Mouse (Mus musculus) embryonic facial prominence, embryonic 13.5 days (tissue): ENCODE measurements at regions not wholly inside any gene's neighbourhood (a gene's known extent, or its start where the extent isn't known, plus 50 kb on each side); places are given as distances from the start of the nearest gene placed in this dataset.

Experiments used
- ATAC-seq: fragments of 200-750 bp; cut with Nextera tagmentation; 2 replicates; pipeline ENCODE4 v1.8.0; 2017; ENCODE audit warnings: low read depth; ENCODE audit not compliant: insufficient number of reproducible peaks, insufficient read depth, low FRiP score, low TSS enrichment
- H3K27ac ChIP-seq: fragments of 300-500 bp; sonication (generic); 2 replicates; pipeline ENCODE4 v1.5.1; 2015; ENCODE audit warnings: moderate library complexity, mild to moderate bottlenecking, inconsistent platforms
- H3K27me3 ChIP-seq: fragments of 300-500 bp; sonication (generic); 2 replicates; pipeline ENCODE4 v1.6.1; 2015; ENCODE audit warnings: mild to moderate bottlenecking, inconsistent platforms
- H3K36me3 ChIP-seq: fragments of 300-500 bp; sonication (generic); 2 replicates; pipeline ENCODE4 v1.6.1; 2015; ENCODE audit warnings: mild to moderate bottlenecking, inconsistent platforms
- H3K4me1 ChIP-seq: fragments of 300-500 bp; sonication (generic); 2 replicates; pipeline ENCODE4 v1.6.1; 2015; ENCODE audit warnings: inconsistent platforms
- H3K4me2 ChIP-seq: fragments of 300-500 bp; sonication (generic); 2 replicates; pipeline ENCODE4 v1.6.1; 2015; ENCODE audit warnings: moderate library complexity, mild to moderate bottlenecking, inconsistent platforms
- H3K4me3 ChIP-seq: fragments of 300-500 bp; sonication (generic); 2 replicates; pipeline ENCODE4 v1.5.1; 2015; ENCODE audit warnings: mild to moderate bottlenecking, inconsistent platforms
- H3K9ac ChIP-seq: fragments of 300-500 bp; sonication (generic); 2 replicates; pipeline ENCODE4 v1.6.1; 2015; ENCODE audit warnings: mild to moderate bottlenecking, inconsistent platforms
- H3K9me3 ChIP-seq: fragments of 300-500 bp; sonication (generic); 2 replicates; pipeline ENCODE4 v1.6.1; 2016; ENCODE audit warnings: inconsistent platforms
- WGBS: fragments of 180-500 bp; shearing (Covaris S2); methylation state at CpG from one replicate; pipeline ENCODE4 v1.1.7; 2015; ENCODE audit warnings: mixed read lengths; 5-methylcytosine and 5-hydroxymethylcytosine counted together

GRCm38 (mm10) chr13:79453227-79453626, 1253.7 kb upstream of the Nr2f1 start:
- 69% methylated on average over 1 of the region's 1 CpGs for WGBS
- Histone ChIP-seq H3K9me3 (no peaks in the 10 kb centered on the region), H3K27ac (no peak overlapping the region), H3K36me3 (no peaks in the 10 kb centered on the region), H3K9ac (no peak overlapping the region), H3K4me2 (no peak overlapping the region), H3K4me3 (no peak overlapping the region), H3K27me3 (no peaks in the 10 kb centered on the region), H3K4me1 (no peaks in the 10 kb centered on the region)
- ATAC-seq, result no peak

DNA sequence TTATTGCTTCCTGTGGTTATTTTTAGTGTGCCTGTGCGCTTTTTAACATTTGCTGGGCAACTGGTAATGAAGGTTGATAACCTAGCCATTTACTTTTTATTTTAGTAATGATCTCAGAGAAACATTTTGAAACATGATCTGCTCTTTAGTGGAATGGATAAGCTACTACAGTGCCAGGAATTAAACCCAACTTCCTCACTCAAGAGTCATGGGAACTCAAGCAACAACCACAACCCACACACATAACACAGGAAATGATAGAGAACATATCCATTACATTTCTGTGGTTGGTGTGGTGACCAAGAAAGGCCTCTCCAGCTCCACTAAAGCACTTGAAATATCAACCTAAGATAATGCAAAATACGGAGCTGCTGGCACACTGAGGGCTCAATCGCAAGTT, 1243.6 kb upstream of the Nr2f1 start:
- no peaks in the 10 kb centered on the region for H3K9me3 ChIP-seq
- no peak overlapping the region for H3K4me3 ChIP-seq
- WGBS, result 46% methylated on average over 3 of the region's 3 CpGs
- ATAC-seq, result peak; percentile 52
- no peaks in the 10 kb centered on the region for H3K36me3 ChIP-seq
- H3K27ac ChIP-seq, result no peak overlapping the region
- H3K4me1 ChIP-seq, result peaks cover 4% of the 10 kb centered on the region; the same call in 1 of the 2 replicates
- H3K9ac ChIP-seq, result no peak overlapping the region
- H3K4me2 ChIP-seq, result no peak overlapping the region
- H3K27me3 ChIP-seq, result peaks cover 9% of the 10 kb centered on the region; the same call in 1 of the 2 replicates

DNA sequence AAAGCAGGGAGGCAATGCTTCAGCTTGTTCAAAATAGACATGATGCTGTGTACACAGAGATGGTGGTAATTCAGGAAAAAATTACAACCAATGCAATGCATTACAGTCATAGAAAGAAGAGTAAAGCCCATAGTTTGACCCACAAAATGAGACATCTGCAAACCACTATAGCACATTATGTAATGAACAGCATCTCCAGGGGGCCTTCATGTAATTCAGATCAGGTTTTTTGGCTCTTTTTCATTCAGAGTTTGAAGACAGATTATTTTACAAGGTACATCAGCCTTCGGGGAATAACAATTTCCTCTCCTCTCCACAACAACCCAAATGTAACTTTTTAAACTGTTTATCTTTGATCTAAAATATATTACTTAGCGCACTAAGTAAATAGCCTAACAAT, 1243.1 kb upstream of the Nr2f1 start:
- H3K4me1 ChIP-seq, result peaks cover 4% of the 10 kb centered on the region; the same call in 1 of the 2 replicates
- 23% methylated on average over 2 of the region's 2 CpGs for WGBS
- H3K9ac ChIP-seq, result no peak overlapping the region
- no peak overlapping the region for H3K4me3 ChIP-seq
- peak; percentile 59; the same call in 1 of the 2 replicates for ATAC-seq
- no peak overlapping the region for H3K4me2 ChIP-seq
- no peaks in the 10 kb centered on the region for H3K9me3 ChIP-seq
- peaks cover 9% of the 10 kb centered on the region; the same call in 1 of the 2 replicates for H3K27me3 ChIP-seq
- no peak overlapping the region for H3K27ac ChIP-seq
- no peaks in the 10 kb centered on the region for H3K36me3 ChIP-seq

DNA sequence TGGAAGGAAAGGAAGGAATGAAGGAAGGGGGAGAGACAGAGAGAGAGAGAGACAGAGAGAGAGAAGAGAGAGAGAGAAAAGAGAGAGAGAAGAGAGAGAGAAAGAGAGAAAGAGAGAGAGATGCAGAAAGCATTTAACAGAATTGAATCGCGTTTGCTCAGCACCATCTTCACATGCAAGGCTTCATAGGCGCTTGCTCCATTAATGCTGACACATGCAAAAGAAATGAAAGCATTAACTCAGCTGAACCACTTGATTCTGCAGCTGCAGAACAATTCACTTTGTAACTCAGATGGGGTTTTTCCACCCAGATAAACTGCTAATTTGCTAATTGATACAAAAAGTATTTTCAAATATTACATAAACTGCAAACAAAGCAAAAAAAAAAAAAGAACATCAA, 1231.9 kb upstream of the Nr2f1 start:
- Histone ChIP-seq H3K27me3 (no peaks in the 10 kb centered on the region; the same call in 1 of the 2 replicates), H3K9ac (no peak overlapping the region), H3K27ac (no peak overlapping the region), H3K4me3 (no peak overlapping the region), H3K36me3 (no peaks in the 10 kb centered on the region), H3K4me1 (0 out of 2 replicates have a peak, but pooled peaks cover 4% of the 10 kb centered on the region), H3K4me2 (no peak overlapping the region), H3K9me3 (no peaks in the 10 kb centered on the region)
- 59% methylated on average over 3 of the region's 3 CpGs for WGBS
- no peak for ATAC-seq

GRCm38 (mm10) chr13:79430987-79431386, 1231.4 kb upstream of the Nr2f1 start:
- 54% methylated on average over 2 of the region's 2 CpGs for WGBS
- no peaks in the 10 kb centered on the region for H3K36me3 ChIP-seq
- H3K27me3 ChIP-seq, result no peaks in the 10 kb centered on the region; the same call in 1 of the 2 replicates
- no peak overlapping the region for H3K4me2 ChIP-seq
- no peaks in the 10 kb centered on the region for H3K9me3 ChIP-seq
- ATAC-seq, result no peak
- H3K4me1 ChIP-seq, result 0 out of 2 replicates have a peak, but pooled peaks cover 4% of the 10 kb centered on the region
- H3K27ac ChIP-seq, result no peak overlapping the region
- no peak overlapping the region for H3K9ac ChIP-seq
- H3K4me3 ChIP-seq, result no peak overlapping the region

DNA sequence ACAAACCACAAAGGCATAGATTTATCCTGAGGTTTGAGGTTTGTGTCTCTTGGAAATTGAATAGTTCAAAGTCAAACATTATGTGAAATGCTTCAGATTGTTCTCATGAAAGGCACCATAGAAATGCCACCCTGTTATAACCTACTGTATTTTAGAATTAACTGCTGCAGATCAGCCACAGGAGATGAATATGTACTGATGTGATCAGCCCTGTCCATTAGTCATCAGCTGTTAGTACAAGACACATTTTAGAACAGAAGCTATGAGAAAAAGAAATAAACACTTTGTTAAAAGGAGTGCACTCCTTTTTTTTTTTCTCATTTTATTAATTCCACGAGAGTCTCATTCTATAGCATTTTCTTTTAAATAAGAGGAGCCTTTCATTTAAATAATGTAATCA, 1231.0 kb upstream of the Nr2f1 start:
- Histone ChIP-seq H3K36me3 (no peaks in the 10 kb centered on the region), H3K4me2 (no peak overlapping the region), H3K4me3 (no peak overlapping the region), H3K9me3 (no peaks in the 10 kb centered on the region), H3K27ac (no peak overlapping the region), H3K4me1 (0 out of 2 replicates have a peak, but pooled peaks cover 4% of the 10 kb centered on the region), H3K9ac (no peak overlapping the region), H3K27me3 (no peaks in the 10 kb centered on the region; the same call in 1 of the 2 replicates)
- 66% methylated on average over 1 of the region's 1 CpGs for WGBS
- no peak for ATAC-seq

- Histone ChIP-seq H3K4me1 (no peaks in the 10 kb centered on the region), H3K4me2 (no peak overlapping the region), H3K4me3 (no peak overlapping the region), H3K9ac (no peak overlapping the region), H3K9me3 (no peaks in the 10 kb centered on the region), H3K27me3 (no peaks in the 10 kb centered on the region), H3K36me3 (no peaks in the 10 kb centered on the region), H3K27ac (no peak overlapping the region)
- ATAC-seq, result no peak
- WGBS, result 22% methylated on average over 2 of the region's 2 CpGs
These were observed 1218.3 kb upstream of the Nr2f1 start for GRCm38 (mm10) chr13:79417841-79418240.

DNA sequence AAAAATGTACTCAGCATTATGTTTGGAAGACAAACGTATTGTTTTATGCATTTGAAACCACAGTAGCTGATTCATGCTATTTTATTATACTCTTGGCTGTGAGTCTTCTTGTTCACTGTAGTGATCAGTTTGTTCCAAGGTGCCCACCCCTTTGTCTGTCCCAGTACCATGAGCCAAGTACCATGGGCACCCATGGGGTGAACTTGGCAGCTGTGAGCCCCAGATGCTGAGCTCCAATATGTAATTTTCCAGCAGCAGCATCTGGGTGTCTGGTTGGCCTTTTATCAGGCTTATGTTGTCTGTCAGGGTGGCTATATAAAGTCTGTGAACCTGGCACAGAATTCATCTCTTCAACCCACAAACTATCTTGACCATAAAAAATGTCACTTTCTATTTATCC, 1200.5 kb upstream of the Nr2f1 start:
- Histone ChIP-seq H3K9ac (no peak overlapping the region), H3K4me2 (no peak overlapping the region), H3K27ac (no peak overlapping the region), H3K36me3 (no peaks in the 10 kb centered on the region), H3K4me3 (no peak overlapping the region), H3K9me3 (no peaks in the 10 kb centered on the region), H3K27me3 (no peaks in the 10 kb centered on the region), H3K4me1 (no peaks in the 10 kb centered on the region)
- ATAC-seq, result no peak
- WGBS, result 74% methylated on average over 1 of the region's 1 CpGs

DNA sequence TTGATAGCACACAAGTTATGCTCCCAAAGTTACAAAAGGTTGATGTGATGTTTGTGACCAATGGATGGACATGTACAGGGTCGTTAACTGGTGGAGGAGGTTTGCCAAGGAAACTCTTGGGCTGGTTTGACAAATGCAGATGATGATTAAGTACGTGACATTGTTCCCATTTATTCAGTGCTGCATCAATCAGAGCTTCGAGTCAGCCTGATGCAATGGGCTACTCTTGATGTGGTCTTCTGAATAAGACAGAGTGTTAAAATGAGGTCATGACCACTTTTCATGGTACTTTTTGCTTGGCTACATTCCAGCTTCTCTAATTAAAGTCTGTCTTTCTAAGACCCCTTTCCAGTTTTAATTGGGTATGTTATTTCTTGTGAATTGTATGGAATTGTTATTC, 1194.4 kb upstream of the Nr2f1 start:
- Histone ChIP-seq H3K4me1 (no peaks in the 10 kb centered on the region), H3K4me2 (no peak overlapping the region), H3K9ac (no peak overlapping the region), H3K27me3 (no peaks in the 10 kb centered on the region), H3K4me3 (no peak overlapping the region), H3K27ac (no peak overlapping the region), H3K9me3 (no peaks in the 10 kb centered on the region), H3K36me3 (no peaks in the 10 kb centered on the region)
- WGBS, result 72% methylated on average over 3 of the region's 3 CpGs
- ATAC-seq, result no peak

- H3K4me2 ChIP-seq, result no peak overlapping the region
- no peak for ATAC-seq
- no peaks in the 10 kb centered on the region for H3K36me3 ChIP-seq
- no peaks in the 10 kb centered on the region for H3K4me1 ChIP-seq
- H3K9me3 ChIP-seq, result no peaks in the 10 kb centered on the region
- H3K4me3 ChIP-seq, result no peak overlapping the region
- H3K27me3 ChIP-seq, result no peaks in the 10 kb centered on the region
- H3K9ac ChIP-seq, result no peak overlapping the region
- H3K27ac ChIP-seq, result no peak overlapping the region
These were observed 1188.4 kb upstream of the Nr2f1 start for GRCm38 (mm10) chr13:79387928-79388327.

DNA sequence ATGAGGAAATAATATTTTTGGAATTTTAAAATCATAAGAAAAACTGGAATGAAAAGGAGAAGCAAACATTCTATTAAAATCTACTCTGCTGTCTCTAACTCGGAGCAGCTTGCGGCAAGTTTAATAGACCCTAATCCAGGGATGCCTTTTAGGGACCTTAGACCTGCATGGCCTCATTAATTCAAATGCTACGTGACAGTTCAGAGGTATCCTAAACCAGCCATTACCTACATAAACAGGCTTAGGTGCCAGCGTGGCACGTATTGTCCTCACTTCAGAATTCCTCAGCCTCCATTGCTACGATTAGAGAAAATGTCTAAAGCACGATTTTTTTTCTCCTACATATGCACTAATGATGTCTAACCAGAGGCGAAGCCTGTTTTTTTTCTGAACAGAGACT, 1141.9 kb upstream of the Nr2f1 start:
- Histone ChIP-seq H3K4me2 (no peak overlapping the region), H3K27me3 (peaks cover 12% of the 10 kb centered on the region; the same call in 1 of the 2 replicates), H3K4me1 (no peaks in the 10 kb centered on the region), H3K36me3 (no peaks in the 10 kb centered on the region), H3K9me3 (no peaks in the 10 kb centered on the region), H3K27ac (no peak overlapping the region), H3K9ac (no peak overlapping the region), H3K4me3 (no peak overlapping the region)
- no peak for ATAC-seq
- WGBS, result 73% methylated on average over 8 of the region's 8 CpGs

DNA sequence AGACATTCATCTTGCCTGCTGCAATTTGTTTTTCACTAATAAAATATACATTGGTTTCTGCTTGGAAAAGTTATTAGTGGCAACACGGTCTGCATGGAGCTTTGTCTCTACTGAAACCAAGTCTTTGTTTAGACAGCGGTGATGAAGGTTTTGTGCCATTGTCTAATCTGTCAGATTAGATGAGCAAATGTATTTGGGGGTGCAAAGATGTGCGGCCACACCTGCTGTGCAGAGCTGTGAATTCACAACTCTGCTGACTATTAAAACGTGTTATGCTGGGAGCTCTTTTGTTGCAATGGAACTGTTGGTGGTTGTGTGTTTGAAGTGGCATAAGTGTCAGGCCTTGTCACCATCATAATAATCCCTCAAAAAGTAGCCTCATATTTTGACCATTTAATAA, 1140.9 kb upstream of the Nr2f1 start:
- H3K4me2 ChIP-seq, result no peak overlapping the region
- H3K4me3 ChIP-seq, result no peak overlapping the region
- no peak for ATAC-seq
- no peaks in the 10 kb centered on the region for H3K4me1 ChIP-seq
- peaks cover 6% of the 10 kb centered on the region; the same call in 1 of the 2 replicates for H3K27me3 ChIP-seq
- H3K9ac ChIP-seq, result no peak overlapping the region
- H3K36me3 ChIP-seq, result no peaks in the 10 kb centered on the region
- H3K9me3 ChIP-seq, result no peaks in the 10 kb centered on the region
- 79% methylated on average over 4 of the region's 4 CpGs for WGBS
- H3K27ac ChIP-seq, result no peak overlapping the region

- H3K4me2 ChIP-seq, result no peak overlapping the region
- no peak overlapping the region for H3K27ac ChIP-seq
- no peaks in the 10 kb centered on the region for H3K9me3 ChIP-seq
- no peaks in the 10 kb centered on the region for H3K4me1 ChIP-seq
- H3K9ac ChIP-seq, result no peak overlapping the region
- WGBS, result 40% methylated on average over 4 of the region's 4 CpGs
- no peak overlapping the region for H3K4me3 ChIP-seq
- 0 out of 2 replicates have a peak, but pooled peaks cover 6% of the 10 kb centered on the region for H3K27me3 ChIP-seq
- H3K36me3 ChIP-seq, result no peaks in the 10 kb centered on the region
- ATAC-seq, result no peak
These were observed 1140.2 kb upstream of the Nr2f1 start for GRCm38 (mm10) chr13:79339793-79340192.
